Mouse (Mus musculus) limb, embryonic 12.5 days (tissue): Measurements from ENCODE around the gene Rtn4. TPM values are rescaled to one million over a fixed set of nuclear protein-coding genes. Genes with fewer than 3 reads are reported as not detected.
A peak's percentile ranks its signal among the peaks of the same experiment; 100 is the strongest.

Experiments used
- ATAC-seq: fragments of 200-750 bp; cut with Nextera tagmentation; 2 replicates; pipeline ENCODE4 v1.8.0; 2017; ENCODE audit warnings: low read depth, moderate TSS enrichment; ENCODE audit not compliant: insufficient number of reproducible peaks, insufficient read depth, low FRiP score, low TSS enrichment
- H3K27ac ChIP-seq: fragments of 300-500 bp; sonication (generic); 2 replicates; pipeline ENCODE4 v1.5.1; 2016; ENCODE audit warnings: mild to moderate bottlenecking, moderate library complexity
- H3K27me3 ChIP-seq: fragments of 300-500 bp; sonication (generic); 2 replicates; pipeline ENCODE4 v1.6.1; 2016; ENCODE audit warnings: mild to moderate bottlenecking, moderate library complexity
- H3K36me3 ChIP-seq: fragments of 300-500 bp; sonication (generic); 2 replicates; pipeline ENCODE4 v1.6.1; 2016; ENCODE audit warnings: mild to moderate bottlenecking, moderate library complexity
- H3K4me1 ChIP-seq: fragments of 300-500 bp; sonication (generic); replicated peaks from 2 replicates; pipeline ENCODE4 v1.6.1; 2016
- H3K4me2 ChIP-seq: fragments of 300-500 bp; sonication (generic); 2 replicates; pipeline ENCODE4 v1.6.1; 2016; ENCODE audit warnings: mild to moderate bottlenecking, moderate library complexity
- H3K4me3 ChIP-seq: fragments of 300-500 bp; sonication (generic); replicated peaks from 2 replicates; pipeline ENCODE4 v1.5.1; 2016; ENCODE audit warnings: mild to moderate bottlenecking
- H3K9ac ChIP-seq: fragments of 300-500 bp; sonication (generic); replicated peaks from 2 replicates; pipeline ENCODE4 v1.6.1; 2016; ENCODE audit warnings: mild to moderate bottlenecking, moderate library complexity
- H3K9me3 ChIP-seq: fragments of 300-500 bp; sonication (generic); 2 replicates; pipeline ENCODE4 v1.6.1; 2016; ENCODE audit warnings: mild to moderate bottlenecking, moderate library complexity
- WGBS: fragments of 180-500 bp; shearing (Covaris S2); methylation state at CpG from one replicate; pipeline ENCODE4 v1.1.7; 2016; 5-methylcytosine and 5-hydroxymethylcytosine counted together
- polyA plus RNA-seq: library from polyadenylated mRNA; unstranded; fragments of >200 nt; fragmentation: Nextera tagmentation; extraction: Ambion mirVana; gene quantifications from 2 replicates; pipeline ENCODE4 v1.2.1, GENCODE M21; 2016

Gene Rtn4
- polyA plus RNA-seq, 1 experiment from 2014 or later, result 65.6 TPM

- Histone ChIP-seq H3K9me3 (no peaks in the 10 kb centered on the region; the same call in 1 of the 2 replicates), H3K9ac (no peak overlapping the region), H3K27me3 (no peaks in the 10 kb centered on the region), H3K4me3 (no peak overlapping the region), H3K36me3 (no peaks in the 10 kb centered on the region), H3K27ac (no peak overlapping the region), H3K4me1 (no peaks in the 10 kb centered on the region), H3K4me2 (no peak overlapping the region)
- ATAC-seq, result no peak
- WGBS, result 76% methylated on average over 3 of the region's 3 CpGs
These were observed 12.0 kb upstream of the Rtn4 start for GRCm38 (mm10) chr11:29680771-29681170.

GRCm38 (mm10) chr11:29684272-29684671 lies 8.5 kb upstream of the Rtn4 start:
- H3K4me3 ChIP-seq, result no peak overlapping the region
- H3K27me3 ChIP-seq, result no peaks in the 10 kb centered on the region
- no peaks in the 10 kb centered on the region for H3K9me3 ChIP-seq
- H3K9ac ChIP-seq, result no peak overlapping the region
- no peak overlapping the region for H3K4me2 ChIP-seq
- no peak for ATAC-seq
- WGBS, result 80% methylated on average over 2 of the region's 2 CpGs
- no peaks in the 10 kb centered on the region for H3K36me3 ChIP-seq
- no peaks in the 10 kb centered on the region for H3K4me1 ChIP-seq
- H3K27ac ChIP-seq, result no peak overlapping the region

DNA sequence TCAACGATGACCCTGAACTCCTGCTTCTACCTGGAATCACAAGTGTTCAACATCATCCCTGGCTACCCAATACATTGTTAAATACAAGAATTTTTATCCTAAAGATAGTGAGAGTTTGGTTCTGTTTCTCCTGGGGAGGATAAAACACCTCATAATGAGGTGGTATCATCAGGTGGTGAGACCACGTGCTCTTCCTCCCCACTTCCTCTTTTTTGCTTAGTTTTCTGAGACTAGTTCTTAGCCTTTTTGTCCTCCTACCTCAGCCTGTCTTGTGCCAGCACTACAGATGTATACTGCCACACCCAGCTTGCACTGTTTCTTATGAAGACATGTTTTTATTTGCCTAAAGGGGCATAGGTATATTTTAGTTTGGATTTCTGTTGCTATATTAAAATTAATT lies 6.6 kb upstream of the Rtn4 start:
- no peaks in the 10 kb centered on the region for H3K4me1 ChIP-seq

DNA sequence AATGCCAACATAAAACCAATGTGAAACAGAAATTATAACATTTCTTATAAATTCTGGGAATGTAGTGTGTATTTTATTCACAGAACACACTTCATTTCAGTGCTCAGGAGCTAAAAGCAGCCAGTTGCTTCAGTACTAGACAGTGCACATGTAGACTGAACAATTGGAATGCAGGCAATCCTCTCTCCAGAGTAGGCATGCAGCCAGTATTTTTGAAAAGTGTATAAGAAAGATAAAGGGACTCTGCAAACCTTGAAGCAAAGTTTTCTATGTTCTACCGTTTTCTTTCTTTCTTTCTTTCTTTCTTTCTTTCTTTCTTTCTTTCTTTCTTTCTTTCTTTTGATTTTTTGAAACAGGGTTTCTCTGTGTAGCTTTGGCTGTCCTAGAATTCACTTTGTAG lies 1.2 kb upstream of the Rtn4 start:
- no peak for ATAC-seq
- peak overlapping the region; percentile 79; the same call in 1 of the 2 replicates for H3K27ac ChIP-seq
- WGBS, result 85% methylated on average over 1 of the region's 1 CpGs

More for the DNA sequence above, 6.6 kb upstream of the Rtn4 start:
- 86% methylated on average over 2 of the region's 2 CpGs for WGBS
- Histone ChIP-seq H3K27ac (no peak overlapping the region), H3K27me3 (no peaks in the 10 kb centered on the region), H3K4me2 (no peak overlapping the region), H3K9ac (no peak overlapping the region), H3K4me3 (no peak overlapping the region), H3K36me3 (no peaks in the 10 kb centered on the region), H3K9me3 (no peaks in the 10 kb centered on the region)
- no peak for ATAC-seq

GRCm38 (mm10) chr11:29692111-29692682 lies 550 bp upstream of the Rtn4 start:
- H3K36me3 ChIP-seq, result no peaks in the 10 kb centered on the region; the same call in 1 of the 2 replicates
- no peaks in the 10 kb centered on the region for H3K9me3 ChIP-seq
- peak overlapping the region; percentile 20 for H3K4me2 ChIP-seq
- H3K9ac ChIP-seq, result no peak overlapping the region
- peaks cover 2% of the 10 kb centered on the region; the same call in 1 of the 2 replicates for H3K4me1 ChIP-seq
- H3K4me3 ChIP-seq, result peak overlapping the region; percentile 96
- H3K27me3 ChIP-seq, result no peaks in the 10 kb centered on the region
- peak overlapping the region; percentile 79 for H3K27ac ChIP-seq
- 15% methylated on average over 12 of the region's 12 CpGs for WGBS
- no peak for ATAC-seq

More for the DNA sequence above, 1.2 kb upstream of the Rtn4 start:
- Histone ChIP-seq H3K4me1 (peaks cover 2% of the 10 kb centered on the region; the same call in 1 of the 2 replicates), H3K4me3 (no peak overlapping the region), H3K27me3 (no peaks in the 10 kb centered on the region), H3K4me2 (0 out of 2 replicates have a peak overlapping the region, but pooled peaks have one; percentile 20), H3K36me3 (no peaks in the 10 kb centered on the region), H3K9me3 (no peaks in the 10 kb centered on the region), H3K9ac (no peak overlapping the region)

- Histone ChIP-seq H3K4me2 (peak overlapping the region; percentile 58), H3K27ac (peak overlapping the region; percentile 99), H3K9ac (peak overlapping the region; percentile 97), H3K27me3 (no peaks in the 10 kb centered on the region), H3K36me3 (peaks cover 3% of the 10 kb centered on the region; the same call in 1 of the 2 replicates), H3K9me3 (no peaks in the 10 kb centered on the region), H3K4me3 (peak overlapping the region; percentile 96), H3K4me1 (peaks cover 2% of the 10 kb centered on the region; the same call in 1 of the 2 replicates)
- WGBS, result 1% methylated on average over 42 of the region's 53 CpGs
- ATAC-seq, result peak; percentile 87
These were observed 1.0 kb downstream of the Rtn4 start for GRCm38 (mm10) chr11:29693576-29694410.

DNA sequence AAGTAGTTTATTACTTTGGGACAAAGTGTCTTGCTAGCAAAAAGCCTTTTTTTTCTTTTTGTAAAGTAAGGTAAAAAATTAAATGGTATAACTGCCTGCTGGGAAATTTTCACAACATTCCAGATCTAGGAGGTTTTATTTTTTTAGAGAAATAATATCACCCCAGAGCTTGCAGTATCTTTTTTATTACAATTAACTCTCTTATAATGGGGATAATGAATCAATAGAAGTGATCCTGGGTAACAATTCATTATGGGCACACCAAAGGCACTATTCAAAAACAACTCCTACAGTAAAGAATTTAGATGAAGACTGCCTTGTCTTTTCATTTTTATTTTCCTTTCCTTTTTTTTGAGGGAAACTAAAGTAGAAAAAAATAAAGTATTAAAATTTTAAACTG lies 2.0 kb downstream of the Rtn4 start:
- H3K27ac ChIP-seq, result no peak overlapping the region
- peak overlapping the region; percentile 58 for H3K4me2 ChIP-seq
- peaks cover 3% of the 10 kb centered on the region; the same call in 1 of the 2 replicates for H3K36me3 ChIP-seq
- H3K4me1 ChIP-seq, result peaks cover 2% of the 10 kb centered on the region; the same call in 1 of the 2 replicates
- no peak overlapping the region for H3K9ac ChIP-seq
- no peak overlapping the region for H3K4me3 ChIP-seq
- ATAC-seq, result no peak
- H3K27me3 ChIP-seq, result no peaks in the 10 kb centered on the region
- no peaks in the 10 kb centered on the region for H3K9me3 ChIP-seq

- Histone ChIP-seq H3K4me3 (no peak overlapping the region), H3K27ac (no peak overlapping the region), H3K4me2 (no peak overlapping the region), H3K9me3 (no peaks in the 10 kb centered on the region), H3K27me3 (no peaks in the 10 kb centered on the region), H3K4me1 (no peaks in the 10 kb centered on the region), H3K9ac (no peak overlapping the region), H3K36me3 (peaks cover 11% of the 10 kb centered on the region)
- WGBS, result 84% methylated on average over 3 of the region's 3 CpGs
- no peak for ATAC-seq
These were observed 10.0 kb downstream of the Rtn4 start for GRCm38 (mm10) chr11:29702721-29703120.

DNA sequence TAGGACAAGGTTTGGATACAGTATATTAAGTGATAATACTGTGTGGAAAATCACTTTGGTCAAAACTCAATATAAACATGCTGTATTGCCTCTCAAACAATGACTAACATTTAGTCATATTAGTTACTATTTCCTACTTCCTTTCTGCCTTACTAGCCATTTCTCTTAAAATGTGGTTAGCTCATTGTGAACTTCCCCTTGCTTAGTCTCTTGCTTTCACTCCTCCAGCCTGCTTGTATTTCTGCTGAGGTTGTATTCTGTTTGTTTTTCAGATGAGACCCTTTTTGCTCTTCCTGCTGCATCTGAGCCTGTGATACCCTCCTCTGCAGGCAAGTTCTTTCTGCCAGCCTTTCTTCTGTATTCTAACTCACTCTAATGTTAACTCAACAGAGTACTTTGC lies 12.5 kb downstream of the Rtn4 start:
- Histone ChIP-seq H3K9me3 (no peaks in the 10 kb centered on the region), H3K4me3 (no peak overlapping the region), H3K27ac (no peak overlapping the region), H3K36me3 (peaks cover 26% of the 10 kb centered on the region), H3K9ac (no peak overlapping the region), H3K4me2 (no peak overlapping the region), H3K27me3 (no peaks in the 10 kb centered on the region), H3K4me1 (no peaks in the 10 kb centered on the region)
- no peak for ATAC-seq

DNA sequence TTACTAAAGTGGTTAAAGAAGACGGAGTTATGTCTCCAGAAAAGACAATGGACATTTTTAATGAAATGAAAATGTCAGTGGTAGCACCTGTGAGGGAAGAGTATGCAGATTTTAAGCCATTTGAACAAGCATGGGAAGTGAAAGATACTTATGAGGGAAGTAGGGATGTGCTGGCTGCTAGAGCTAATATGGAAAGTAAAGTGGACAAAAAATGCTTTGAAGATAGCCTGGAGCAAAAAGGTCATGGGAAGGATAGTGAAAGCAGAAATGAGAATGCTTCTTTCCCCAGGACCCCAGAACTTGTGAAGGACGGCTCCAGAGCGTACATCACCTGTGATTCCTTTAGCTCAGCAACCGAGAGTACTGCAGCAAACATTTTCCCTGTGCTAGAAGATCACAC lies 14.1 kb downstream of the Rtn4 start:
- Histone ChIP-seq H3K9me3 (no peaks in the 10 kb centered on the region), H3K4me1 (no peaks in the 10 kb centered on the region), H3K27me3 (no peaks in the 10 kb centered on the region), H3K27ac (no peak overlapping the region), H3K36me3 (peaks cover 31% of the 10 kb centered on the region), H3K9ac (no peak overlapping the region), H3K4me3 (no peak overlapping the region), H3K4me2 (no peak overlapping the region)
- 89% methylated on average over 4 of the region's 4 CpGs for WGBS
- no peak for ATAC-seq

DNA sequence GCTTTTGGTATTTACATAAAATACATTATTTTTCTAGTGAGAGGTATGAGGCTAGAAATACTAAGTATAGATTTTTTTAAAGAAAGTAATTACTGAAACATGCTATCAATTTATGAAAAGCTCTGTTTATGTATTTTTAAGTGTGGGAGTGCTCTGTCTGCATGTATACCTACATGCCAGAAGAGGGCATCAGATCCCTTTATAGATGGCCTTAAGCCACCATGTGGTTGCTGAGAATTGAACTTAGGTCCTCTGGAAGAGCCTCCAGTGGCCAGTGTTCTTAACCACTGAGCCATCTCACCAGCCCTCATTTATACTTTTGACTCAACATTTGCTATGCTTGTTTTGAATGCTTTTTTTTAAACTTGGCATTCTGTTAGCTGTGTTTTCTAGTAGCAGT lies 16.8 kb downstream of the Rtn4 start:
- Histone ChIP-seq H3K4me3 (no peak overlapping the region), H3K4me2 (no peak overlapping the region), H3K9me3 (no peaks in the 10 kb centered on the region), H3K36me3 (peaks cover 45% of the 10 kb centered on the region), H3K27ac (no peak overlapping the region), H3K4me1 (no peaks in the 10 kb centered on the region), H3K9ac (no peak overlapping the region), H3K27me3 (no peaks in the 10 kb centered on the region)
- no peak for ATAC-seq
